Mouse (Mus musculus): ENCODE measurements at regions not wholly inside any gene's neighbourhood (a gene's known extent, or its start where the extent isn't known, plus 50 kb on each side); places are given as distances from the start of the nearest gene placed in this dataset.

DNA sequence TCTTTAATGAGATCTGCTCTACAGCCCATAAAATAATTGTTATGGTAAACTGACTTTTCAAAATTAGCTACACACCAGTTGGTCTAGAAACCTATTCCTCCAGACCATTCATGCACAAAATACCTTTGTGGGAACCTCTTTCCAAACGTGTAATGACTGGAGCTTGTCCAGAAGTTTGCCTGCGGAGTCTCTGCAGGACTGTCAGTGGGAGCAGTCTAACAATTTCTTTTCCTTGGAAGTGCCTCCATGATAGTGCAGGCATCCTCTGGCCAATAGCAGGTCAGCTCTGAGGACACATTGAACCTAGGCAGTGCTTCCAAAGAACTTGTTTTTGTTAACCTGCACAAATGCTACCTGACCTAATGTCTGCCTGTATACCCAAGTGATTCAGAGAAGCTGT lies 932.3 kb downstream of the Pcdh9 start:
- DNase-seq = no peak

DNA sequence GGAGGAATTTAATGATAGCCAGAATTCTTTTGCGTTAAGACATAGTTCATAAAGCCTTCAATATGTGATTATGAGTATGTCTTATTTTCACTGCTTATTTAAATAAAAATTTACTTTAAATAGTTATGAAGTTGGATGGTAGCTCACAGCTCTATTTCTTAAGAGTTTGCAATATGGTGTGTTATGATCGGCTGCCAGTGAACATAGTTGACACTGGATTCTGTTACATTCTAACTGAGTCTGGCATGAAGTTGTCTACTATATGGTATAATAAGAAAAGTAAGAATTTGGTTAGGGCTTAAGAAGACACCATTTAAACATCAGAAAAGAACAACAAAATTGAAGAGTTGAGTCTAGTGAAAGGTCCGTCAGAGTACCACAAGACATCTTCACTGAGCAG lies 935.0 kb downstream of the Pcdh9 start:
- no peak for DNase-seq

DNA sequence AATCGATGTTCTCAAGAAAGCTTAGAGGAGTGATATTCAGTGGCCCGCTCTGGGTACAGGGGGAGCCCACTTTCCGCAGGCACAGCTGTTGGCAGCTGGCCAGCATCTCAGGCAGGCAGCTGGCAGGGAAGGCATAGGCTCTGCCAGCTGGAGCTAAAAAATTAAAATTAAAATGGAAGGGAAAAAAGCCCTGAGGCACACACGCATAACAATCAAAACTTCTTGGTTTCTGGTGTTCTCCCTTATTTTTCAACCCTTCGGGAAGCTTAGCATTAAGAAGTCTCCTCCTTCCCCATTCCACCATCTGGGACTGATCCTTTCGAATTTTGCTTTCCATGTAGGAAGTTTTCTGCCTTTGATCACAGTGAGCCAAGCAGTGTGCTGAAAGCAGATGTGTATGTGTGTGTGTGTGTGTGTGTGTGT lies 982.8 kb downstream of the Pcdh9 start:
- DNase-seq = peak in 1 of 2 experiments; percentile 33

DNA sequence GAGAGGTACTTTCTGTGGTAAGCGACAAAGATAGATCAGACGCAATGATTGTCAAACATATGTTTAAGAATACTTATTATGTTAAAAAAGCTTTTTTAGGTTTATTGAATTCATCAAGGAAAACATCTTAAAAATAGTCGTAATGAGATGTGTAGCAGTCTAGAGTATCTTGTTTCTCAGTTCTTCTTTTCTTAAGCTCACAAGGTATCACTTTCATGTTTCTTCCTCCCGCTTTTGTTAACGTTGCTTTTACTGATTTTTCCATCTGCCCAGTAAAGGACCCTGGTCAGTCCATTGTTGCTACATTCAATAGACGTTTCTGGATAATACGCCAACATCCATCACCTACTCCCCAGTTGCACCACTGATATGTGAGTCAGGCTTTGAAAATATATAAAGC lies 1015.9 kb downstream of the Pcdh9 start:
- no peak for DNase-seq

DNA sequence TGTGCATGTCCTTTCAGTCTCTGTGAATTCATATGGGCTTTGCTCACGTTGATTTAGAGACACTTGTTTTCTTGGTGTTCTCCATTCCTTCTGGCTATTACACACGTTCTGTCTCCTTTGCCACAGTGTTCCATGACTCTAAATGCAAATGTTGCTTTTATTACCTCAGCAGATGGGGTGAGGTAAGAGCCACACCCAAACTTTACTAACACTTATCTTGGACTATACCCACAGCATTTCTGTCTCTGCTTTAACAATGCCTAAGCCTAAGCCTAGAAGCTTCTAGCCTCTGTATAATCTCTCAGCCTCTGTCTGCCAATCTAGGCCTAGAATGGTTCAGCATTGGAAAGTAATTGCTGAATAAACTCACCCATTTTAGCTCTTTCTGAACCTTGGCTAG lies 1024.0 kb downstream of the Pcdh9 start:
- DNase-seq = no peak

DNA sequence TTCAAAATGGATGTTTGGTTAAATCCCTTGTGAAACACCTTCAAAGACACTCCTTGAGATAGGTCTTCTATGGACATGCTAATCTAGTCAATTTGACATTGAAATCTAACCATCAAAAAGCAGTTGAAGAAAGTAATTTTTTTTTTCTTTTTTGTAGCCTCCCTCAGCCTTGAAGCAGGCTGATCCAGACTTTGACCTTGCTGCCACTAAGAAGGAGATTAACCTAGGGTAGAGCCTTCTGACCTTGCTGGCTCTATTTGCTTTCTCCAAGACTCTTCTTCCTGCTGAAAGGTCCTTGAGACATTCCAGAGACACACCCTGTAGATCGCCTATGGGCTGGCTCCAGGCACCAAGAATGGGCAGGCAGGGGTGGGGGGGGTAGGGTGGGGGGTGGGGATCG lies 1027.5 kb downstream of the Pcdh9 start:
- DNase-seq = no peak

DNA sequence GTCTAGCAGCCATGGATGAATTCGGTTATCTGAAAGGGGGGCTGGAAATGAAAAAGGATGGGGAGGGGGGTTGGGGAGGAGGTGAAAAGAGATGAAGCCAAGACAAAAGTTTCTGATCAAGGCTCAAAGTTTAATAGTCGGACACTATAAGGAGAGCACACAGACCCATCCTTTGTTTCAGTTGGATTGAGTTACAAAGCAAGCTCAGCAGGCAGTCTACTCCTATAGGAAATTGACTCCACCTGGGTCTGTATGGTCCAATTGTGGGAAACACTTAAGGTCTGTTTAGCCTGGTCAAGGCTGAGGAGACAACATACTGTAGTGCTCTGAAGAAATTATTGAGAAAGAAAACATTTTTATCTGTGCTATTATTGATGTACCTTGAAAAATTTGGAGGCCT lies 1029.8 kb downstream of the Pcdh9 start:
- DNase-seq = no peak

DNA sequence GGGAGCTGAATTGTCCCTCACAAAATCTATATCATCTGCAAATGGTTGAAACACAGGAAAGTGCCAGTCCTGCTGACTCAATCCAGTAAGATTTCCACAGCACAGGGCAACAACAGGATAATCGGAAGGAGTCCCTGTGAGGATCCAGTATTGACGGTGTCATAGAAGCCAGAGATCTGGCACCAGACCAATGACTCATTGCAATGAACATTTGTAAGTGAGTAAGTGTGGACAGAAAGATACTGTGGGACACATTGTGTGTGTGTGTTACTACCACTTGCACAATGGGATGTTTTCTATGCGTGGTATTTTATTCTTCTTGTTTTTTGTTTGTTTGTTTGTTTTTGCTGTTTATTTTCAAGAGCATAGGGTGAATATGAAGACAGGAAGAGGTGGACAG lies 1056.8 kb downstream of the Pcdh9 start:
- DNase-seq = peak; percentile 2 to 41

DNA sequence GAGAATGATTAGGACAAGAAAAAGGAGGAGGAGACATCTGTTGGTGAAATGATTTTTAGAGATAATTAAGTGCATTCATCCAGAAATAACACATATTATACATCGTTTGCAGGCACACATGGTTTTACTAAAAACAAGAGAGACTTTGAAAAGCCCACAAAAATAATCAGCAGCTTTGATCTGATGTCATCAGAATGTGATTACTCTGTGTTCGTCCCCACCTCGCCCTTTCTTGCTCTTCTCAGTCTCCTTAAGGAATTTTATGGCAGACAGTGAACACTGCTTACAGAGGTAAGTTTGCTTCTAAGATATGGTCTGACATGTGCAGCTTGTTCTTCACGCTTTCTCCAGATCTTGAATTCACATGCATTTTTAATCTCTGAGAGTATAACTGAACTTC lies 1061.3 kb downstream of the Pcdh9 start:
- no peak for DNase-seq

DNA sequence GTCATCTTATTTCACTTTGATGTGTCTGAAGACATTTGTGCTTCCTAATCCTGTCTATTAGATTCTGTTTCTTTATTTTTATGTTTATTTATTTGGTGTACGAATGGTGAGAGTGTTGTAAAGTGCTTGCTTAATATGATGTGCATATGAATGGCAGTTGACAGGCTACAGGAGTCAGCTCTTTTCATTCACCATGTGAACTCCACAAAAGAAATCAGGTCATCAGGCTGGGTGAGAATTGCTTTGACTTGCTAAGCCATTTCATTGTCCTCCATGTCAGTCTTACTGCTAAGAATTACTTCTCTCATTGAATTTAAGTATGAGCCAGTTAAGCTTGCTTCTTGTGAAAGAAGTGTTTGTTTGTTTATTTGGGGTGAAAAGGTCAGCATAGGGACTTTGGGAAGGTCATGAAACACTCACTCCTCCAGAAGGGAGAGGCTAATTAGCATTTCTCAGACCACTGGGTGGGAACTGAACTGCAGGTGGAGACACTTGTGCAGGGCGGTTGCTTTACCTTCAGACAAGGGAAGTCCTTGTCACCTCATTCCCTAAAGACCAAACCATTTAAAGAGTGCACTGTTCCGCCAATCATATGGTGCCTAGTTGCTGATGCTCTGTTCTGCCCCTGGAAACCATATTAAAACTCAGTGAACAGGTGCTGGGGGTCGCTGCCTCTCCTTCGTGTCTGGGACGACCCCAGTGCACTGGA lies 1063.7 kb downstream of the Pcdh9 start:
- no peak for DNase-seq

DNA sequence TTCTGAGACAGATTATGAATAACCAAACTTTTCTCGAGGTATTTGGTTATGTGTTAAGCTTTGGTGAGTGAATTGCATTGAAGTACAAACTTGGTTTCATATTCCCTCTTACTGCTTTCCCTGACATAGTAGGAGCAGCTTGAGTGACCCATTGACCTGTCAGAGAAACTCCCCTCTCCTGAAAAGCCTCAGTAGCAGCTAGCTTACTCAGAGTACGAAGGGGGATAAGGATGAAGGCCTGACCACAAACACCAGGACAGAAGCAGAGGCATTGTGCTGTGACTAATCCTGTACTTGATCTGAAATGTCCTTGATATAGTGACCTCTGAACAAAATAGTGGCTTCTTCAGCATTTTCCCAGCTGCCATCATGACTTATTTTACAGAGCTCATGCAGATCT lies 1070.4 kb downstream of the Pcdh9 start:
- peak in 1 of 2 experiments; percentile 2 for DNase-seq
